Mouse (Mus musculus) layer of hippocampus, adult 9-11 months (tissue): ENCODE data around the gene Nbdy.

Experiments used
- DNase-seq: peaks from one replicate; pipeline ENCODE4 v3.0.0; 2022

Gene Nbdy

DNA sequence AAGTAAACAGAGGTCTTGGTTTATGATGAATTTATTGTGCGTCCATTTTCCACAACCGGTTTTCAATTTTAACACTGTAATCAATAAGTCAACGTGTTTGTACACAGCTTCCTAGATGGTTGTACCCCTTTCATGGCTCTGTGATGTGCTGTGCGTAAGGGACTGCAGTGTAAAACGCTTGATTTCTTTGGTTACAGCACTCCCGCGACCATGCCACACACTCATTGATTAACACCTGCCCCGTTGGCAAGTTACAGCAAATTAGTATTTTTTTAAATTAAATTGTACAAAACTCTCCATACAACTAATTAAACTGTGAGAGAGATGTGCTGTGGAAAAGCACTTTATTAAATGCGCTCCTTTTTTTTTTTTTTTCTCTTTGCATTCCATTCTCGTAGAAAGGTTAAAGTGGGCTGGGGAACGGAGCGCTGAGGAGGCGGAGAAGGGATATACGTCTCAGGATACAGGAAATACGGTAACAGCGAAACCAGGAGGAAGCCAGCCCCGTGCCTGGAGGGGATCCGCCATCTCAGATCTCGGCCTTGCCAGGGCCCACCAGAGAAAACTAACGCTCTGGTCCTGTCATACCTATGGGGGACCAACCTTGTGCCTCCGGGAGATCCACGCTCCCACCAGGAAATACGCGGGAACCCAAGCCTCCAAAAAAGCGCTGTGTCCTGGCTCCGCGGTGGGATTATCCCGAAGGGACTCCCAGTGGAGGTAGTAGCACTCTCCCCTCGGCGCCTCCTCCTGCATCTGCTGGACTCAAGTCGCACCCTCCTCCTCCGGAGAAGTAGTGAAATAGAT lies at the start of gene Nbdy:
Gene Nbdy (plus strand): TSS at position 481 of the 807 bp plus-strand sequence.
- DNase-seq = peak; percentile 35

DNA sequence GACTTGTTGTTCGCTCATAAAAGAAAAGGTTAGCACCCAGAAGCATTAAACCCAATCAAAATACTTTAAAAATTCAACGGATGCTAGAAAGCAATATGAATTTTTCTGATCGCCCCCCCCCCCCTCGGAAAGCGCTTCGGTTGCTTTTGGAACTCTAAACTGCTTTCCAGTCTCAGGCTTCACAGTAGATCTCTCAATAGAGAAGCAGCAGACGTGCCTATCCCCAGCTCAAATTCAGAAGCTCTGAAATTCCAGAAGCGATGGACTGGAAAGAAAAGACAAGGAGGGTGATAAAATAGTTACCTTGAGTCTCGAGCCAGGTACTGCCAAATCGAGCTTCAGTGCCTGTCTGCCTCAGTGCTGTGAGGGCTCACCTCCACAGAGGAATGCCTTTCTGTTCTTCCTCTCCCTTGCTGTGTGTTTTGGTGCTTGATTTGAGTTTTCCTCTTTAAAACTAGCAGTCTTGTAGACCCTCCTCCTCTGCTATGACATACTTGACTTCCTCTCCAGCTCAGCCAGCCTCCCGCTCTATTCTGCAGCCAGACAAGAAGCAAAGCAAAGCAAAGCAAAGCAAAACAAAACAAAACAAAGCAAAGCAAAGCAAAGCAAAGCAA lies 27.5 kb upstream of the Nbdy start, which contains the start of gene Kctd12b:
Gene Kctd12b (minus strand): TSS at position 610 of the 614 bp plus-strand sequence.
- no peak for DNase-seq

DNA sequence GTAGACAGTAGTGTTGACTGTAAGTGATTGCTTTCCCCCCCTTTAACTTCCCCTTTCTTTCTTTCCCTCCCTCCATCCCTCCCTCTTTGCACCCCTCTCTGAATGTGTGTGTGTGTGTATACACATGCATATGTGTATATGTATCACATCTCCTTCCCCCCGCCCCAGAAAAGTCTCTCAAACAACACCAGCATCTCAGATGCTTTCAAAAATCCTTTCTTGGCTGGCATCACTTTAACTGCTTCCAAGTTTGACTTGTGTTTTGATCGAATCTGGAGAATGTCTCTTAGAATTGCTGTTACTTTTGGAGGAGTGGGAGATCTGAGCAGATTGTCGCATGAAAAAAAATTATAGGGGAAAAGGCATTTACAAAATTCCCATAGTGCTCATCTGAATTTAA lies 22.9 kb upstream of the Nbdy start:
- DNase-seq = no peak

DNA sequence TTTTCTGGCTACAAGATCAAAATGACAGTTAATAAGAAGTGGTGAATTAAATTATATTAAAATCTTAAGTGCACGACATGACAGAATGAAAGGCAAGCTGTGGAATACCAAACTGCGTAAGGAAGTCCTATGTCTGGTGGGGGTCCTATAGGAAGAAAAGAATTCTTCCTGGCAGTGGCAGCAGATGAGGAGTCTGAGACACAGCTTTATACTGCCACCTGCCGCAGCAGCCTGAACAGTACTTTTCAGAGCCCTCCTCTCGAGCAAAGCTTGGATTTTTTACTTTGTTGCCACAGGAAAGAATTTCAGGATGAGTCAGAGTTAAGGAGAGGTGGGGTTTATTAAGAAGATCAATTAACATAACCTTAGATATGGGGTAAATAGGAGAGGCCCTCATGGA lies 15.7 kb upstream of the Nbdy start:
- no peak for DNase-seq

DNA sequence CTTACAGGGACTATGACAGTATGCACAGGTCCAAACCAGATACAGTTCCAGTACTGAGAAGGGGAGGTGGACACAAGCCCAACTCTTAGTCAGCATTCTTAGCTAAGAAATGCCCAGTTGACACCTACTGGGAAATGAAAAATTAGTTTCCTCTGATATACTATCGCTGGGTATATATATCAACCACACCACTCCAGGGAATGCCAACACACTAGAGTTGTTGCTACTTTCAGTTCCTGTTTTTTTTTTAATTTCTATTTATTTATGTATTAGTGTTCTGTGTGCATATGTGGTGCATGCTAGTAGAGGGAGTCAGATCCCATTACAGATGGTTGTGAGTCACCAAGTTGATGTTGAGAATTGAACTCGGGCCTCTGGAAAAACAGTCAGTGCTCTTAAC lies 6.7 kb upstream of the Nbdy start:
- no peak for DNase-seq

DNA sequence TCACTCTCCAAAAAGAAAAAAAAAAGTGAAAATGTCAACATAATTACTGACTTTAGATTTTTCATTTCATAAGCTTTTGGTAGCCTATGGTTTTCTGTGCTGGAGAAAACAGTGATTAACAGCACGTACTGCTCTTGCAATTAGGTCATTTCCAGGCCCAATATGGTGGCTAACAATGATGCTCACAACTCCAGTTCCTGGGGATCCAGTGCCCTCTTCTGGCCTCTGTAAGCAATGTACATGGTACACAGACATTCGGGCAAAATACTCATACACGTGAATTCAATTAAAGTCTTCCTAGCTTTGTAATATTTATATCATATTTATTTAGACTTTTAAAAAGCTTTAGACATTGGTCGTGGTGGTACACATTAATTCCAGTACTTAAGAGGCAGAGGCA lies 3.8 kb upstream of the Nbdy start:
- DNase-seq = no peak

DNA sequence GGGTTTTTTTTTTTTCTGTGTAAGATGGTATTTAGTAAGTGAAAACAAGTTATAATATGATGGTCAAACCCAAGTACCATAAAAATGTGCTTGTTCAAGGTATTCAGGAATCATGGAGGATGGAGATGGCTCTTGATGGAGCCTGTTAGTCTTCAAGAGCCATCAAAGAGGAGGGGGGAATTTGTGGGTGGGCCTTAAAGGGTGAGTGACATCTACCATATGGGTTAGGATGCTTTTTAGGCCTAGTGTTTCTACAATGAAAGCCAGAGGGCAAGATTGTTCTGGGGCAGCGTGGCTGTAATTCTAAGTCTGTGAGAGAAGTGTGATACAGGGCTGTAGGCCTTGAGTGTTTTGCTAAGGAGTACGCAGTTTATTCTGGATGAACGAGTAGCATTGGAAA lies 1.0 kb downstream of the Nbdy start:
- no peak for DNase-seq

DNA sequence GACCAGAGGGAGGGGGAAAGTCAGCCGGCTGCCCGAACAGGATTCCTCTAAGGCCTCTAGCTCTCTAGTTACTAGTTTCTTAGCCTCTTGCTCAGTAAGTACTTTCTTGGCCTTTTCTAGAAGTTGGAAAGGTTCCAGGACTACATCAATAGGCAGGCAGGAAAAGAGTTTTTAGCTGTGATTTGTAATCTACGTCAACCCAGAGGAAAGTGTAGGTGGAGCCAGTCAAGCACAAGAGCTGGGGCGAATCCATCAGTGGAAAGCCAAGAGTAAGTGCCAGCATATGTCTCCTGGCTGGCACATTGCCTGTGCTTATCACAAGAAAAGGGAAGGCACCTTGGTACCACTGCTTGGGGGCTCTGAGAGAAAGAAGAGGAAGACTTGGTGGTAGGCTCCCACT lies 12.3 kb downstream of the Nbdy start:
- no peak for DNase-seq

DNA sequence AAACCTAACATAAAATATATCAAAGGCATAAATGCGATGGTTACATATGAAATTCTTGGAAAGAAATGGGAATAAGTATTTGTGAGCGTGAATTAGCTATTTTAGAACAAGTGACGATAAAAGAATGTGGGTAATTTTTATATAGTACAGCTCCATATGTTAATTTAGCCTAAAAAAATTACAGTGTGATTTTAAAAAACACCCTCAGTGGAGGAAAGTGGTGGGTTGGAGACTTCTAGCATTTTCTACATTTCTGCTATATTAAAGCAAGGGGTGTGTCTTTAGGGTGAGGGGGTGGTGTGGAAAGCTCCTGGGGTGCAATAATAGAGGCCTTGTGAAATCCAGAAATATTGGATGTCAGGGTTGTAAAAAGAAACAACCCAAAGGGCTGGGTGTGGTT lies 19.1 kb downstream of the Nbdy start:
- DNase-seq = no peak

DNA sequence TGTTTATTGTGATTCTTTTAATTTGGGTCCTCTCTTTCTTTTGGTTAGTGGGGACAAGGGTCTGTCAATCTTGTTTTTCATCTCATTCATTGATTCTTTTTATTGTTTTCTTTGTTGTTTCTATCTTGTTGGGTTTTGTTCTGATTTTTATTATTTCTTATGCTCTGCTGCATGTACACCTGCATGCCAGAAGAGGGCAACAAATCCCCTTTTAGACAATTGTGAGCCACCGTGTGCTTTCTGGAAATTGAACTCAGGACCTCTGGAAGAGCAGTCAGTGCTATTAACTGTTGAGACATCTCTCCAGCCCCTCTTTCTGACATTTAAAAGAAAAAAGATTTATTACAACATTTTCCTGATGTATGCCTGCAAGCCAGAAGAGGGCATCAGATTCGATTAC lies 25.8 kb downstream of the Nbdy start:
- no peak for DNase-seq
